Mouse (Mus musculus) stomach, postnatal 0 days (tissue): ENCODE measurements around the gene Mrgprd. TPM values are rescaled to one million over a fixed set of nuclear protein-coding genes. Genes with fewer than 3 reads are reported as not detected.

ENCODE experiments used
- ATAC-seq: fragments of 200-750 bp; cut with Nextera tagmentation; 2 replicates; pipeline ENCODE4 v1.8.0; 2017; ENCODE audit not compliant: low FRiP score, low TSS enrichment
- DNase-seq: peaks from one replicate; pipeline ENCODE4 v3.0.0-alpha.2; 2016; ENCODE audit warnings: low spot score
- H3K27ac ChIP-seq: fragments of 300-500 bp; sonication (generic); replicated peaks from 2 replicates; pipeline ENCODE4 v1.5.1; 2014; ENCODE audit warnings: mild to moderate bottlenecking, control low read depth
- H3K27me3 ChIP-seq: fragments of 300-500 bp; sonication (generic); 2 replicates; pipeline ENCODE4 v1.6.1; 2014; ENCODE audit warnings: low read length; ENCODE audit not compliant: control insufficient read depth, insufficient read depth
- H3K36me3 ChIP-seq: fragments of 300-500 bp; sonication (generic); 2 replicates; pipeline ENCODE4 v1.6.1; 2014; ENCODE audit warnings: low read length, mixed read lengths; ENCODE audit not compliant: control insufficient read depth, insufficient read depth
- H3K4me1 ChIP-seq: fragments of 300-500 bp; sonication (generic); replicated peaks from 2 replicates; pipeline ENCODE4 v1.6.1; 2014; ENCODE audit warnings: antibody characterized with exemption; ENCODE audit not compliant: control insufficient read depth, insufficient read depth
- H3K4me2 ChIP-seq: fragments of 300-500 bp; sonication (generic); replicated peaks from 2 replicates; pipeline ENCODE4 v1.6.1; 2014; ENCODE audit warnings: low read depth, mild to moderate bottlenecking, control low read depth, moderate library complexity
- H3K4me3 ChIP-seq: fragments of 300-500 bp; sonication (generic); 2 replicates; pipeline ENCODE4 v1.5.1; 2014; ENCODE audit warnings: low read depth, low read length, control low read depth
- H3K9ac ChIP-seq: fragments of 300-500 bp; sonication (generic); 2 replicates; pipeline ENCODE4 v1.6.1; 2014; ENCODE audit warnings: mild to moderate bottlenecking, low read length, control low read depth, mixed read lengths
- H3K9me3 ChIP-seq: fragments of 300-500 bp; sonication (generic); 2 replicates; pipeline ENCODE4 v1.6.1; 2016; ENCODE audit warnings: low read length; ENCODE audit not compliant: control insufficient read depth
- CTCF ChIP-seq: IDR thresholded peaks from 2 replicates; pipeline ENCODE4 v1.5.1; 2016; ENCODE audit warnings: antibody characterized with exemption, low read depth, mild to moderate bottlenecking, moderate library complexity
- EP300 ChIP-seq: optimal IDR thresholded peaks from 2 replicates; pipeline ENCODE3; 2016; ENCODE audit warnings: antibody characterized with exemption
- WGBS: fragments of 180-500 bp; shearing (Covaris S2); extraction: QIAGEN DNeasy Blood & Tissue Kit; methylation state at CpG from one replicate; pipeline ENCODE4 v1.1.7; 2014; 5-methylcytosine and 5-hydroxymethylcytosine counted together
- polyA plus RNA-seq: library from polyadenylated mRNA; unstranded; fragments of >200 nt; fragmentation: Nextera tagmentation; extraction: Ambion mirVana; gene quantifications from 2 replicates; pipeline ENCODE4 v1.2.1, GENCODE M21; 2015

Mrgprd gene
- polyA plus RNA-seq, 1 experiment from 2014 or later: not detected

- H3K27ac ChIP-seq: peak overlapping the region; percentile 49
- DNase-seq (no peak), ATAC-seq (peak; percentile 16; the same call in 1 of the 2 replicates)
- 0 out of 2 replicates have a peak, but pooled peaks cover 3% of the 10 kb centered on the region for H3K4me1 ChIP-seq
- peak overlapping the region; percentile 55 for H3K4me3 ChIP-seq
- H3K4me2 ChIP-seq: peak overlapping the region; percentile 75
- no peaks in the 10 kb centered on the region for H3K27me3 ChIP-seq
- peaks cover 7% of the 10 kb centered on the region for H3K36me3 ChIP-seq
- TF ChIP-seq CTCF (no peak), EP300 (no peak)
- WGBS: 56% methylated on average over 4 of the region's 4 CpGs
- no peaks in the 10 kb centered on the region for H3K9me3 ChIP-seq
- H3K9ac ChIP-seq: peak overlapping the region; percentile 67
Measured at GRCm38 (mm10) chr7:145283041-145283440, 31.6 kb upstream of the Mrgprd start.

GRCm38 (mm10) chr7:145283487-145284187, 31.0 kb upstream of the Mrgprd start, which contains the start of gene Tpcn2:
Tpcn2 (minus strand) TSS chr7:145284011.
- Histone ChIP-seq H3K4me3 (peak within 1 kb of the TSS; percentile 55), H3K27me3 (no peaks in the 10 kb centered on the region), H3K27ac (peak within 1 kb of the TSS; percentile 49), H3K4me1 (0 out of 2 replicates have a peak, but pooled peaks cover 3% of the 10 kb centered on the region), H3K36me3 (peaks cover 2% of the 10 kb centered on the region; the same call in 1 of the 2 replicates), H3K4me2 (peak within 1 kb of the TSS; percentile 75), H3K9me3 (no peaks in the 10 kb centered on the region), H3K9ac (peak within 1 kb of the TSS; percentile 67)
- TF ChIP-seq EP300: no peak
- TF ChIP-seq CTCF: peak; percentile 80
- under 1% methylated on average over 18 of the region's 18 CpGs for WGBS
- peak; percentile 94 for ATAC-seq
- peak; percentile 96 for DNase-seq

GRCm38 (mm10) chr7:145284293-145284692, 30.3 kb upstream of the Mrgprd start:
- Histone ChIP-seq H3K27me3 (no peaks in the 10 kb centered on the region), H3K36me3 (no peaks in the 10 kb centered on the region; the same call in 1 of the 2 replicates), H3K9me3 (no peaks in the 10 kb centered on the region), H3K4me2 (peak overlapping the region; percentile 75), H3K4me3 (peak overlapping the region; percentile 55; the same call in 1 of the 2 replicates), H3K9ac (no peak overlapping the region), H3K27ac (peak overlapping the region; percentile 40; the same call in 1 of the 2 replicates), H3K4me1 (0 out of 2 replicates have a peak, but pooled peaks cover 3% of the 10 kb centered on the region)
- 16% methylated on average over 3 of the region's 3 CpGs for WGBS
- TF ChIP-seq CTCF: no peak
- no peak for TF ChIP-seq EP300
- ATAC-seq: peak; percentile 57
- no peak for DNase-seq

GRCm38 (mm10) chr7:145285476-145285875, 29.2 kb upstream of the Mrgprd start:
- no peak overlapping the region for H3K9ac ChIP-seq
- no peaks in the 10 kb centered on the region for H3K27me3 ChIP-seq
- H3K4me1 ChIP-seq: 0 out of 2 replicates have a peak, but pooled peaks cover 3% of the 10 kb centered on the region
- WGBS: 83% methylated on average over 4 of the region's 4 CpGs
- ATAC-seq: no peak
- TF ChIP-seq EP300: no peak
- no peak for TF ChIP-seq CTCF
- DNase-seq: no peak
- H3K4me3 ChIP-seq: no peak overlapping the region
- H3K27ac ChIP-seq: no peak overlapping the region
- H3K36me3 ChIP-seq: no peaks in the 10 kb centered on the region
- no peak overlapping the region for H3K4me2 ChIP-seq
- H3K9me3 ChIP-seq: no peaks in the 10 kb centered on the region

GRCm38 (mm10) chr7:145287410-145287809, 27.2 kb upstream of the Mrgprd start:
- 67% methylated on average over 6 of the region's 6 CpGs for WGBS

GRCm38 (mm10) chr7:145289302-145289701, 25.3 kb upstream of the Mrgprd start:
- no peak for DNase-seq
- no peaks in the 10 kb centered on the region for H3K27me3 ChIP-seq
- no peak overlapping the region for H3K4me2 ChIP-seq
- no peak overlapping the region; the same call in 1 of the 2 replicates for H3K27ac ChIP-seq
- WGBS: 29% methylated on average over 5 of the region's 5 CpGs
- no peak overlapping the region for H3K9ac ChIP-seq
- peak; percentile 54; the same call in 1 of the 2 replicates for ATAC-seq
- no peaks in the 10 kb centered on the region for H3K4me1 ChIP-seq
- no peaks in the 10 kb centered on the region for H3K36me3 ChIP-seq
- no peak overlapping the region for H3K4me3 ChIP-seq
- no peaks in the 10 kb centered on the region for H3K9me3 ChIP-seq
- no peak for TF ChIP-seq EP300
- TF ChIP-seq CTCF: peak; percentile 76

More at GRCm38 (mm10) chr7:145287410-145287809, 27.2 kb upstream of the Mrgprd start:
- no peaks in the 10 kb centered on the region for H3K27me3 ChIP-seq
- ATAC-seq (no peak), DNase-seq (no peak)
- no peak overlapping the region for H3K4me2 ChIP-seq
- H3K4me3 ChIP-seq: no peak overlapping the region
- H3K27ac ChIP-seq: no peak overlapping the region
- H3K36me3 ChIP-seq: no peaks in the 10 kb centered on the region
- TF ChIP-seq EP300 (no peak), CTCF (no peak)
- H3K9me3 ChIP-seq: no peaks in the 10 kb centered on the region
- H3K9ac ChIP-seq: no peak overlapping the region
- H3K4me1 ChIP-seq: 0 out of 2 replicates have a peak, but pooled peaks cover 3% of the 10 kb centered on the region
